Mouse (Mus musculus) brain, embryonic 14.5 days (tissue): ENCODE measurements around the gene Olfr1138.

Experiments
- CTCF ChIP-seq: fragments of 200-500 bp; IDR thresholded peaks from 2 replicates; pipeline ENCODE4 v1.5.1; 2012; ENCODE audit warnings: inconsistent platforms, mild to moderate bottlenecking, moderate library complexity, borderline replicate concordance; ENCODE audit not compliant: insufficient read depth, insufficient read length; ENCODE audit errors: extremely low read depth
- POLR2A ChIP-seq: fragments of 200-500 bp; IDR thresholded peaks from 2 replicates; pipeline ENCODE4 v1.6.1; 2012; ENCODE audit warnings: mild to moderate bottlenecking, inconsistent platforms, borderline replicate concordance; ENCODE audit not compliant: poor library complexity, insufficient read depth, insufficient read length, severe bottlenecking; ENCODE audit errors: extremely low read depth

- TF ChIP-seq CTCF (no peak), POLR2A (no peak)
Observed at GRCm38 (mm10) chr2:87776143-87776542, 36.4 kb upstream of the Olfr1138 start.
